ENCODE assay signal across 9 mouse cellular contexts in the genomic region with DNA sequence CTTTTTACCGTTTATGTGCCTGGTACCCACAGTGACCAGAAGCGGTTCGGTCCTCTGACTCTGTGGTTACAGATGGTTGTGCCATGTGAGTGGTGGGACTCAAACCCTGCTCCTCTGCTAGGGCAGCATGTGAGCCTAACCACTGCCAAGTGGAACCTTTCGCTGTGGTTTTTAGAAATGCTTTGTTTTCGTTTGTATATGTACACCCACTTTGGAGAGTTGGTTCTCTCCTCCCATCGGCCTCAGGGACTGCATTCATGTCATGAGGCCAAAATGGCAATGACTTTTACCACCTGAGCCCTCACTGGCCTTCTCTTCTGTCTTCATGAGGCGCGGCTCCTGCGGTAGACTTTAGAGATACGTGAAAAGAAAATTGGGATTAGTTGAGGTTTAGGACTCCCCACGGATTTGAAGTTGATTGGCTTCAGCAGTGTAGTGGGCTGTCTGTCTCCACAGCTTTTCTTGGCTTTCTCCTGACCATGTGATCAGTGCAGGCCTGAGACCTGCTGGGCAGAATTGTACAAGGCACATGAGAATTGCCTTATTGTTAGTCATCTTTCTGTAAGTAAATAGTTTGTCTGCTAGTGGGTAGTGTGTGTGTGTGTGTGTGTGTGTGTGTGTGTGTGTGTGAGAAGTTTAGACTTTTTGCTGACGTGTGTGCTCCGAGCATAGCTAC.
A peak's percentile ranks its signal among the peaks of the same experiment; 100 is the strongest.
DNase-seq lines count a peak whose midpoint lies in the region; ATAC-seq and TF ChIP-seq lines count a peak whose summit lies in the region.
"Had no signal": no experiment of that assay in that cellular context is flagged by ENCODE, and none has a peak within 500 bp of the region (broad histone marks: within the 10 kb centered on the region; RNA-seq: fewer than 3 reads in every experiment).

No protein-coding gene starts in this region.

- peaks cover 65% of the 10 kb centered on the region for H3K4me1 ChIP-seq in embryonic facial prominence, embryonic 13.5 days

- no peak overlapping the region for H3ac ChIP-seq in myocyte (ENCODE audit: control insufficient read depth, insufficient read length)

- peaks cover 13% of the 10 kb centered on the region for H3K79me2 ChIP-seq in myocyte (ENCODE audit: control insufficient read depth, insufficient read depth)

- ATAC-seq in embryonic facial prominence, embryonic 13.5 days (ENCODE audit: insufficient number of reproducible peaks, insufficient read depth, low FRiP score, low TSS enrichment, low read depth) = no peak

- no peaks in the 10 kb centered on the region for H3K9me3 ChIP-seq in embryonic facial prominence, embryonic 13.5 days

- peak; percentile 57 to 75 for DNase-seq in cerebellum, postnatal 10 days
- no peak for DNase-seq in cerebellum, adult 9-10 months
- DNase-seq in left cerebral cortex, postnatal 4 days = peak; percentile 44
- DNase-seq in left cerebral cortex, adult 8-10 months (ENCODE audit: low spot score in 2 of 2) = no peak
- DNase-seq in adrenal gland, adult 8-10 months = no peak
- no peak for DNase-seq in gastrocnemius, adult 8-10 months (ENCODE audit: low spot score in 2 of 2)
- DNase-seq: heart, postnatal 14 days had no signal

- H3K36me3 ChIP-seq in embryonic facial prominence, embryonic 13.5 days = no peaks in the 10 kb centered on the region
- no peaks in the 10 kb centered on the region for H3K36me3 ChIP-seq in myocyte (ENCODE audit: control insufficient read depth, insufficient read depth)

- no peak overlapping the region for H3K4me3 ChIP-seq in embryonic facial prominence, embryonic 13.5 days
- no peak overlapping the region for H3K4me3 ChIP-seq in myocyte

- no peak for TF ChIP-seq POLR2A in myocyte (IDR thresholded peaks at IDR 0.05; ENCODE audit: insufficient read length, low read depth)

- 56% methylated on average over 13 of the region's 13 CpGs for WGBS in embryonic facial prominence, embryonic 13.5 days

- no peak overlapping the region for H3K9ac ChIP-seq in embryonic facial prominence, embryonic 13.5 days

- H3K27me3 ChIP-seq in embryonic facial prominence, embryonic 13.5 days = no peaks in the 10 kb centered on the region
- H3K27me3 ChIP-seq in myocyte (ENCODE audit: control insufficient read depth, insufficient read depth, insufficient read length) = no peaks in the 10 kb centered on the region

- intact Hi-C loops in left cerebral cortex, postnatal 4 days (cut with DNase I) = no loop called here

- peak overlapping the region; percentile 41; the same call in 1 of the 2 replicates for H3K27ac ChIP-seq in embryonic facial prominence, embryonic 13.5 days

- H3K4me2 ChIP-seq in embryonic facial prominence, embryonic 13.5 days = no peak overlapping the region
- no peak overlapping the region for H3K4me2 ChIP-seq in myocyte (ENCODE audit: low read depth)

TF ChIP-seq in myocyte, 11 proteins besides CTCF, POLR2A, EP300 and RAD21:
- TF ChIP-seq POLR2AphosphoS2 (IDR thresholded peaks at IDR 0.05; ENCODE audit: insufficient read length, low read depth) (no peak), USF1 (IDR thresholded peaks at IDR 0.05; ENCODE audit: low read depth) (peak; percentile 52), SRF (IDR thresholded peaks at IDR 0.05; ENCODE audit: control insufficient read depth, insufficient read length, low read depth) (no peak)

Comparison
In these comparisons a context has a peak if more than half of its experiments do, and no peak if none do; other contexts are left out.
1. DNase-seq: peak in cerebellum, postnatal 10 days (2 of 2) and left cerebral cortex, postnatal 4 days (single experiment); none in cerebellum, adult 9-10 months (single experiment), left cerebral cortex, adult 8-10 months (0 of 2), adrenal gland, adult 8-10 months (single experiment) and gastrocnemius, adult 8-10 months (0 of 2).